Mouse (Mus musculus) CD4-positive, CD25-positive, alpha-beta regulatory T cell, adult 4 months (primary cell): ENCODE data around the gene Arsg. TPM values are rescaled to one million over a fixed set of nuclear protein-coding genes. Genes with fewer than 3 reads are reported as not detected.

Experiments
- polyA plus RNA-seq, 2 experiments: library from polyadenylated mRNA; unstranded; fragments of 100-300 nt; shearing (Covaris generic); gene quantifications; one replicate each; pipeline ENCODE4 v1.2.1; 2017

Arsg gene
- polyA plus RNA-seq, 2 experiments from 2014 or later: 4.5 to 7.1 TPM

Other genes with a start within 250 kb of the Arsg start
- 1 to 10 TPM; 4.2 to 6.9 TPM for gene Rgs9, start 175.2 kb upstream of the Arsg start, polyA plus RNA-seq
- gene Gna13, start 110.5 kb upstream of the Arsg start, polyA plus RNA-seq: 10 to 100 TPM; 55.1 to 57.8 TPM
- under 1 TPM; 0.22 to 0.39 TPM for gene 9930022D16Rik, start 59.5 kb upstream of the Arsg start, polyA plus RNA-seq
- gene Amz2, start 47.4 kb upstream of the Arsg start, polyA plus RNA-seq: 10 to 100 TPM; 40.0 to 48.4 TPM
- gene Slc16a6, start 224 bp downstream of the Arsg start, polyA plus RNA-seq: 10 to 100 TPM; 16.7 to 21.0 TPM
- gene Wipi1, start 138.6 kb downstream of the Arsg start, polyA plus RNA-seq: not detected
- 100 to 1,000 TPM; 416 to 490 TPM for gene Prkar1a, start 176.0 kb downstream of the Arsg start, polyA plus RNA-seq
- 1 to 10 TPM in 1 of 2 experiments, under 1 TPM in 1; 0.91 to 1.7 TPM for gene Fam20a, start 248.9 kb downstream of the Arsg start, polyA plus RNA-seq